Mouse (Mus musculus) small intestine, adult 2 months (tissue): ENCODE results near the gene Fbf1. TPM values are rescaled to one million over a fixed set of nuclear protein-coding genes. Genes with fewer than 3 reads are reported as not detected.
"Not testable (repeated sequence)": the region's sequence is repeated elsewhere in the genome, so short reads cannot be mapped to it uniquely, and the experiment has no call there.

Experiments
- H3K27ac ChIP-seq: fragments of 200-500 bp; 2 replicates; pipeline ENCODE4 v1.5.1; 2012; ENCODE audit warnings: low read depth, low read length, control low read depth, inconsistent platforms; ENCODE audit not compliant: insufficient read depth
- H3K27me3 ChIP-seq: fragments of 200-500 bp; 2 replicates; pipeline ENCODE4 v1.6.1; 2012; ENCODE audit warnings: mild to moderate bottlenecking, moderate library complexity, low read length, inconsistent platforms; ENCODE audit not compliant: control insufficient read depth, insufficient read depth
- H3K36me3 ChIP-seq: fragments of 200-500 bp; 2 replicates; pipeline ENCODE4 v1.6.1; 2012; ENCODE audit warnings: mild to moderate bottlenecking, low read length, control low read depth, inconsistent platforms; ENCODE audit not compliant: control insufficient read depth, insufficient read depth
- H3K4me1 ChIP-seq: fragments of 200-500 bp; 2 replicates; pipeline ENCODE4 v1.6.1; 2012; ENCODE audit warnings: low read length, inconsistent platforms, mixed read lengths; ENCODE audit not compliant: control insufficient read depth, insufficient read depth, insufficient read length
- H3K4me3 ChIP-seq: fragments of 200-500 bp; 2 replicates; pipeline ENCODE4 v1.5.1; 2012; ENCODE audit warnings: low read depth, mild to moderate bottlenecking, control low read depth, inconsistent platforms, low read length, moderate library complexity
- CTCF ChIP-seq: fragments of 200-500 bp; IDR thresholded peaks from 2 replicates; pipeline ENCODE4 v1.5.1; 2012; ENCODE audit warnings: low read depth, mild to moderate bottlenecking, control low read depth, inconsistent platforms, low read length, moderate library complexity, mixed read lengths; ENCODE audit not compliant: insufficient replicate concordance, insufficient read length; ENCODE audit errors: extremely low read depth
- POLR2A ChIP-seq: fragments of 200-500 bp; IDR thresholded peaks from 2 replicates; pipeline ENCODE4 v1.6.1; 2012; ENCODE audit warnings: low read depth, mild to moderate bottlenecking, control low read depth, inconsistent platforms, low read length, moderate library complexity
- whole genome bisulfite sequencing: fragments of 180-500 bp; shearing (Covaris S2); methylation state at CpG from one replicate; pipeline ENCODE4 v1.1.7; 2018; 5-methylcytosine and 5-hydroxymethylcytosine counted together
- polyA plus RNA-seq: library from polyadenylated mRNA; depleted of rRNA; stranded (reverse); fragments of >200 nt; gene quantifications from 2 replicates; pipeline ENCODE4 v1.2.3, GENCODE M21; 2012; rRNA removed

The Fbf1 gene
- polyA plus RNA-seq, 1 experiment, result 6.5 TPM

DNA sequence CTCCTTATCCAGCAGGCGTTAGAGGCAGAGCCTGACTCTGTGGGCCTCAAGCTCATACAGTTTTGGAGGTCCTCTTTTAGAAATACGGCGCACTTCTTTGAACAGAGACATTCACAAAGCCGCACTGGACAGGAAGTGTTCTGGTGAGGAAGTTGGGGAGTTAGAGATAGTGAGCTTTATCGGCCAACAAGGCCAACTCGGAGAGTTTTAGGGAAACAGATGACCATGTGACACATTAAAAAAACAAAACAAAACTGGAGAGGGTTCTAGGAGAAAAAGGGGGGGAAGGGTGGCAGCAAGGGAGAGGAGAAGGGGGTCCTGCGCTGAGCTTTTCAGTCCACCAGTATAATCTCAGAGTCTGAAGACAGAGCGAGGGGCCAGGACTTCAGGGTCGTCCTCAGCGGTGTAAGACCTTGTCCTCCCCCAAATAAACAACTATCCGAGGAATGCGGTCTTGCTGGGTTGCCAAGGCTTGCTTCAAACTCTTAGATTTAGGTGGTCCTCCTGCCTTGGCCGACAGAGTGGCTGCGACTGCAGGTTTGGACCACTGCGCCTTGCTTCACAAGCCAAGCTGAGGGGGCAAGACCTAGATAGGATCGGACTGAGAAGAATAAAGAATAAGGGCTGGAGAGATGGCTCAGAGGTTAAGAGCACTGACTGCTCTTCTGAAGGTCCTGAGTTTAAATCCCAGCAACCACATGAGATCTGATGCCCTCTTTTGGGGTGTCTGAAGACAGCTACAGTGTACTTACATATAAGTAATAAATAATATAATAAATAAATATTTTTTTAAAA is 74.0 kb downstream of the Fbf1 start:
- no peak overlapping the region for H3K4me3 ChIP-seq
- no peaks in the 10 kb centered on the region for H3K27me3 ChIP-seq
- TF ChIP-seq CTCF (no peak), POLR2A (no peak)
- peaks cover 3% of the 10 kb centered on the region; the same call in 1 of the 2 replicates for H3K4me1 ChIP-seq
- WGBS, result 60% methylated on average over 16 of the region's 16 CpGs
- H3K27ac ChIP-seq, result peak overlapping the region; percentile 60
- H3K36me3 ChIP-seq, result no peaks in the 10 kb centered on the region

DNA sequence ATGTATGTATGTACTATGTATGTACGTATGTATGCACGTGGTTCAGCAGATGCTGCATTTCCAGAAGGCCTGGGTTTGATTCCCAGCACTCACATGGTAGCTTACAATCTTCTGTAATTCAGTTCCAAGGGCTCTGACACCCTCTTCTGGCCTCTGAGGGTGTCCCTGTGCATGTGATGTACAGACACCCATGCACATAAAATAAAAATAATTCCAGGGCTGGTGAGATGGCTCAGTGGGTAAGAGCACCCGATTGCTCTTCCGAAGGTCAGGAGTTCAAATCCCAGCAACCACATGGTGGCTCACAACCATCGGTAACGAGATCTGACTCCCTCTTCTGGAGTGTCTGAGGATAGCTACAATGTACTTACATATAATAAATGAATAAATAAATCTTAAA is 75.0 kb downstream of the Fbf1 start:
- WGBS, result 88% methylated on average over 6 of the region's 6 CpGs
- H3K4me3 ChIP-seq, H3K27me3 ChIP-seq, H3K36me3 ChIP-seq, H3K4me1 ChIP-seq, H3K27ac ChIP-seq: not testable (repeated sequence)

Other genes starting within 250 kb of the Fbf1 start
- gene Sap30bp, start 234.9 kb downstream of the Fbf1 start, polyA plus RNA-seq, result 15.2 and 27.1 TPM in 2 replicates
- gene Recql5, start 234.7 kb downstream of the Fbf1 start, polyA plus RNA-seq, result 5.8 and 9.2 TPM in 2 replicates
- gene Itgb4, start 193.5 kb downstream of the Fbf1 start, polyA plus RNA-seq, result 53.2 and 133 TPM in 2 replicates
- gene Galk1, start 155.4 kb downstream of the Fbf1 start, polyA plus RNA-seq, result 39.5 and 53.3 TPM in 2 replicates
- gene H3f3b, start 140.2 kb downstream of the Fbf1 start, polyA plus RNA-seq, result 48.6 and 118 TPM in 2 replicates
- gene Unk, start 137.8 kb downstream of the Fbf1 start, polyA plus RNA-seq, result 10.4 and 21.5 TPM in 2 replicates
- gene Unc13d, start 90.2 kb downstream of the Fbf1 start, polyA plus RNA-seq, result 5.8 and 7.1 TPM in 2 replicates
- 139 and 334 TPM in 2 replicates for gene Wbp2, start 81.2 kb downstream of the Fbf1 start, polyA plus RNA-seq
- gene Trim47, start 41.0 kb downstream of the Fbf1 start, polyA plus RNA-seq, result 28.3 and 28.5 TPM in 2 replicates
- 11.9 and 13.3 TPM in 2 replicates for gene Trim65, start 37.0 kb downstream of the Fbf1 start, polyA plus RNA-seq
- gene Mrpl38, start 29.3 kb downstream of the Fbf1 start, polyA plus RNA-seq, result 36.4 and 40.1 TPM in 2 replicates
- 15.8 and 27.7 TPM in 2 replicates for gene Ten1, start 30.7 kb upstream of the Fbf1 start, polyA plus RNA-seq
- gene Acox1, start 30.9 kb upstream of the Fbf1 start, polyA plus RNA-seq, result 71.1 and 112 TPM in 2 replicates
- gene Evpl, start 69.9 kb upstream of the Fbf1 start, polyA plus RNA-seq, result 6.3 and 12.1 TPM in 2 replicates
- 21.2 and 39.0 TPM in 2 replicates for gene Srp68, start 106.1 kb upstream of the Fbf1 start, polyA plus RNA-seq
- 3.1 and 9.5 TPM in 2 replicates for gene Galr2, start 112.8 kb upstream of the Fbf1 start, polyA plus RNA-seq
- 12.2 and 24.1 TPM in 2 replicates for gene Exoc7, start 139.1 kb upstream of the Fbf1 start, polyA plus RNA-seq
- gene Foxj1, start 167.2 kb upstream of the Fbf1 start, polyA plus RNA-seq, result 0.17 and 0.19 TPM in 2 replicates
- 1.4 and 2.3 TPM in 2 replicates for gene Rnf157, start 244.9 kb upstream of the Fbf1 start, polyA plus RNA-seq